Mouse (Mus musculus) heart, adult 9 months (tissue): Measurements from ENCODE around the gene Cmc1.
"Not testable (repeated sequence)": the region's sequence is repeated elsewhere in the genome, so short reads cannot be mapped to it uniquely, and the experiment has no call there.

Source experiments
- DNase-seq, 2 experiments: peaks; one replicate each; pipeline ENCODE4 v3.0.0; 2022; ENCODE audit warnings: low spot score in 2 of 2

Cmc1 gene

DNA sequence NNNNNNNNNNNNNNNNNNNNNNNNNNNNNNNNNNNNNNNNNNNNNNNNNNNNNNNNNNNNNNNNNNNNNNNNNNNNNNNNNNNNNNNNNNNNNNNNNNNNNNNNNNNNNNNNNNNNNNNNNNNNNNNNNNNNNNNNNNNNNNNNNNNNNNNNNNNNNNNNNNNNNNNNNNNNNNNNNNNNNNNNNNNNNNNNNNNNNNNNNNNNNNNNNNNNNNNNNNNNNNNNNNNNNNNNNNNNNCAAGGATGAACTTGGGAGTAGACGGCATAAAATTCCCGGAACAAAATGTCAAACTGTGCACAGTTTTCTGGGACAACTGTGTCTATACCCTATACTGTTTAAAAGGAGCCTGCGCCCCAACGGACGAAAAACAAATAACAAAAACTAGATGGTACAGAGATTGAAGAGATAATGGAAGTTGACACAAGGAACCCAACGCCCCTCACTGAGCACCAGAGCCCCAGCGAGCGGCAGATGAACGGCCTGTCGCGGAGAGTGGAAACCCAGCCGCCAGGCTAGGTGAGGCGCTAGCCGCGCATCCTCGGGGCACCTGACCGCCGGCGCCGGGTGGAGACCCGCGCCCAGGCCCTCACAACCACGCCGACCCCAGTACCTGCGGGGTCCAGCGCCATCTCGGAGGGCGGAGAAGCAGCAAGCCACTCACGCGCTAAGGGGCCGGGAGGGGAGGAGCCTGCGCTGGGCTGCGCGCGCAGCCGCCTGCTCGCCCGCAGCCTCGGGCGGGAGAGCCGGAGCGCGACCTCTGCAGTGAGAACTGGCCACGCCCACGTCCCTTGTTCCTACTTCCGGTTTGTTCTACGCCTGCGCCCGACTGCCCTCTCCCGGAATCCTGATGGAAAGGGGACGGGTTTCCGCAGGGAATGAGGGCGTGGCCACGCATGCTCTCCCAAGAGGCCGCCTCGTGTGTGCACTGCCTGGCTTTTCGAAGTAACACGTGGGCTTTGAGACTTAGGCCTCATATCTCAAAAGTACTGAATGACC lies at the start of gene Cmc1:
TSS of gene Cmc1 (minus strand) at position 771 of the 996 bp plus-strand sequence.
- peak; percentile 97 to 98 for DNase-seq

DNA sequence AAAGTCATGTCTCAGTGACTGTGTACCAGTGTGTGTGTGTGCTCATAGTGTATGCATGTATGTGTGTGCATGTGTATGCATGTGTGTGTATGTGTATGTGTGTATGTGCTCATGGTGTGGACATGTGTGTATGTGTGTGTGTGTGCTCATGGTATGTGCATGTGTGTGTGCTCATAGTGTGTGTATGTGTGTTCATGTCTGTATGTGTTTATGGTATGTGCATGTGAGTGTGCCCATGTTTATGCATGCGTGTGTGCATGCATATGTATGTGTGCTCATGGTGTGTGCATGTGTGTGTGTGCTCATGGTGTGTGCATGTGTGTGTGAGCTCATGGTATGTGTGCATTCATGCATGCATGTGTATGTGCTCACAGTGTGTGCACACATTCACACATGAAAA lies 48.6 kb upstream of the Cmc1 start:
- DNase-seq = no peak

DNA sequence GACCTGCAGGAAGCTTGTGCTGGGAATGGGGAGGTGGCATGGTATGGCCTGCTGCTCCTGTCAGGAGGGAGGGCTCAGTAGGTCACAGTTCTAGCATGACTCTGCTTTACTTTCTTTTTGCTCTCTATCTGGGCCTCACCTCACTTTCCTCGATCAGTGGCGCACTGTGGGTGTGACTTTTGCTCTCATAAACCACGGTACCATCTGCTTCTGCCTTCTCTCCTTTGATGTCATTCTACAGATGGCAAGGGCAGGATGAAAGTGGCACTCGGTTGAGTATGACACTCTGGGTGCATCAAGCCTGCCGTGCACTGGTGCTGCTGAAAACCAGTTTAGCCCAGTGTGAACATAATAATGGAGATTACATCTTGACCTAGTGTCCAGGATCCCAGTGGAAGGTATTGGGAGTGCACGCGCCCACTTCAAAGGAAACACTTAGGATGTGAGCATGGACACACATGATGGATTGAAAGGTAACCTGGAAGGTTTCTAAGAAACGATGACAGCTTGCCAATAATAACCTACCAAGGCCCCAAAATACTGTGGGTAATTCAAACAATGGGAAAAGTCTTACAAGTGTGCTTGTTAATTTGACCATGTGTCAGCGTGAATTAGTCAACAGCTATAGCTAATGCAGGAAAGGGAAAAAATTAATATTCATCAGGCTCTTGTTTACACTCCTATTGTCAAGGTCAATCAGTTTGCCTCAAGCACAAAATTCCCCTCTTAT lies 46.8 kb upstream of the Cmc1 start:
- no peak for DNase-seq

DNA sequence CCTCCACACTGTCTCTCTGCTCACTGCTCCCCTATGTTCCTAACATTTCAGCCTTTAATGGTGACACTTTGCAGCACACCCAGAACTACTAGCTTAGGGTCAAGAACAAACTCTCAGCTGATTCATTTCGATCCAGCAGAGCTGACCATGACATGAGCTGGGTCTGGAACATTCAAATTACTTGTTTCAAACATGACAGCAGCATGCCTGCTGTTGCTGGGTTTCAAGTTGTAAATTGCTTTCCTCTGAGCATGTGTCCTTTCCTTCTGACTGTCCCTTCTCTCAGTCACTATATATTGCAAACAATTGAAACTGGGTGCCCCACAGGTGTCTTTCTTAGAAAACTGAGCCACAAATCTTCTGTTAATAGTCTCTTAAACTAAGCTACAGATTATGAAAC lies 43.3 kb upstream of the Cmc1 start:
- no peak for DNase-seq

DNA sequence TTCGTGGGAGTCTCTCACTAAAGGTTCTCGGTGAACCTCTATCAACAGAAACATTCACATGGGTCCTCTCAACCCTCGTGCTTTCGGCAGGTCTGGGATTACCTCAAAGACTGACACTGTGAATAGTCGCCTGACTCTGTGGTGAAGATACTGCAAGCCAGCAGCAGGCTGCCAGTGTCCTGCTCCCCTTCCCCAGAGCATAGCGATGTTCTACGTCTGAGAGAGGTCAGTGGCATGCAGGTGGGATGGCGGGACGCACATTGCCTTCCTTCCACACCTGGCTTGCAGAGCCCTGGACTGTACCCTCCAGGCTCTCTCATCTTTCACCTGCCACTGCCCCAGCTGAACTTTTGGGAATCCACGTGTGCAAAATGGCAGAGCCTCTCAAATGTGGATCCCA lies 41.3 kb upstream of the Cmc1 start:
- DNase-seq = no peak

DNA sequence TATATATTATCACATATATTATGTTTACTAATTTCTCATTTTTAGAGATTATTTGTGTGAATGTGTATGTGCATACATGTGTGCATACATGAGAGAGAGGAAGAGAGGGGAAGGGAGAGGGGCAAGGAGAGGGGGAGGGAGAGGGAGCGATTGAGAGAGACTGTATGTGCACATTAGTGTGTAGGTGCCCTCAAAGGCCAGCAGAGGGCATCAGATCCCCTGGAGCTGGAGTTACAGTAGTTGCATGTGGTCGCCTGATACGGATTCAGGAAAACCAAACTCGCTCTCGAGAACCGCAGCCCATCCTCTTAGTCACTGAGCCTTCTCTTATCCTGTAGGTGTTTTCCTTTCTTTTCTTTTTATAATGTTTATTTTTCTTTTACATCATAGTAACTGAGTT lies 38.4 kb upstream of the Cmc1 start:
- DNase-seq = no peak

DNA sequence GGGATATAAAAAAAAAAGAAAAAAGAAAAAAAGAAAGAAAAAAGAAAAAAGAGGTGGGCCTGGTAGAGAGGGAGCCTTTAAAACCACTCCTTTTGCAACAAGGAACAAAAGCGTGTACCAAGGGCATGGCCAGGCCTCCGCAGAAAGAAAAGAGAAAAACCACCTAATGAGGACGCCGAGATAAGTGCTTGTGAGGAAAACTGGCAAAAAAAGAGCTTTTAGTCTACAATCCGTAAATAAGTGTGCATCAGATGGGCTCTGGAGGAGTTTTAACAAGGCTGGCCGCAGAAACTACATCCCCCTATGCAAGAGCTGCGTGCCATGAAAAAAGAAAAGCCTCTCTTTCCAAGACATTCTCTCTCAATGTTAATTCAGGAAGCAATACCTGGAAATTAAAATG lies 37.4 kb upstream of the Cmc1 start:
- DNase-seq = no peak

DNA sequence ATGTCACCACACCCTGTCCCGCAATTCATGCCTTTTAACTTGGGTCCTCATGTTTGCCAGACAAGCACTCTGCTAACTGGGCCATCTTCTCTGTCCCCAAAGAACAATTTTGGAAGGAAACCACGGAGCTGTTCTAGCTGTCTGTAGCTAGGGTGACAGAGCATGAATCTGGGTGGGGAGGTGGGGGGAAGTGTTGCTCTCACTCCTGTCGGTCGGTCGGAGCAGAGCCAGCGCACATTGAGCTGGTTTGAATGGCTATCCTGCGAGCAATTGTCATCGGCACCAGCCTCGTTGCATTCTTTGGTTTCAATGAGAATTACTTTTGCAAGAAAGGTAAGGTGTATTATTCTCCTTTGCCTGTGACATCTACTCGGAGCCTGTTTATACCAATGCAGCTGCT lies 36.8 kb upstream of the Cmc1 start:
- no peak for DNase-seq

DNA sequence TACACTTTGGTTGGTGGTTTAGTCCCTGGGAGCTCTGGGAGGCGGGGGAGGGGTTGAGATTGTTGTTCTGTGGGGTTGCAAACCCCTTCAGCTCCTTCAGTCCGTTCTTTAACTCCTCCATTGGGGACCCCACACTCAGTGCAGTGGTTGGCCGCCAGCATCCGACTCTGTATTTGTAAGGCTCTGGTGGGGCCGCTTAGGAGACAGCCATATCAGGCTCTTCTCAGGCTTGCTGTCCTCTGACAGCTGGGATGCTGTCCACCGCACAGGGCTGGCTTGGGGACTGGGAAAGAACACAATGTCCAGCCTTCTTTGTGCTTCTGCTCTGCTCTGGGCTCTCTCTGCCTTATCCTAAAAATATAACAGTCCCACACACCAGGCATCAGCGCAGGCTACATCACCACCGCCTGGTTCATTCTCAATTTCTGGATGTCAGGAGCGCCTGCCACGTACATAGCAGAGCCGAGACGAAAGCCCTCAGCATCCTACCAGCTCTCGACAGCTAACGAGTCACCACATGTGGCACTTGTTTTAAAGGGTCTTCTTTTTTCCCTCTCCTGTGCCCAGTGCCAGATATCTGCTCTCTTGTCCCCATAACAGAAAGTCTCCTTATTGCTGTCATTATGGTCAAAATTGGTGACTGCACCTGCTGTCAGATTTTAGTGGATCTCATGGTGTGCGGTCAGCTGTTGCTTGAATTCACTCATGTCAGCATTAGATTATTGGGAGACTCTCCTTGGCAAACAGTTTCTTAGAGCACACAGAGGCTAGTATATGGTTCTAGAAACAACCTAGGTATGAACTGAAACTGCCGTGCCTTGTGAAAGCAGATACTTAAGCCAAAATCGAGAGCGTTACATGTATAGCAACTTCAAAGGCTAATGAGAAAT lies 29.4 kb upstream of the Cmc1 start:
- DNase-seq = no peak

DNA sequence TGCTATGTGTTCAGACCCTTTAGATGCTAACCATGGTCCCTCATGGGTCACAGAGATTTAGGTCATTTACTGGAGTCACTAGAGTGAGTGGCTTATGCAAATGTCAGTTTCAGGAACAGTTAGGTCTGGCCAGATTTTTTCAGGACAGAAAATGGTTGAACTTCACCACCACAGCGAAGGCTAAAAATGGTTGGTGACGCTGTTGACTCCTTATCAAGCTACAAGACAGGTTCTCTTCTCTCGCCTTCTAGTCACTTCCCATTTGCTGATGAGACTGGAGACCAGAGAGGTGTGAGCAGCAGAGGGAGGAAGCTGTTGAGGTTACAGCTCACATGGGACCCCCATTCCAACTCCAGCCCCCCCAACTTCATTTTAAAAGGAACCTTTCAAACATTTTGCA lies 26.7 kb upstream of the Cmc1 start:
- DNase-seq = no peak

DNA sequence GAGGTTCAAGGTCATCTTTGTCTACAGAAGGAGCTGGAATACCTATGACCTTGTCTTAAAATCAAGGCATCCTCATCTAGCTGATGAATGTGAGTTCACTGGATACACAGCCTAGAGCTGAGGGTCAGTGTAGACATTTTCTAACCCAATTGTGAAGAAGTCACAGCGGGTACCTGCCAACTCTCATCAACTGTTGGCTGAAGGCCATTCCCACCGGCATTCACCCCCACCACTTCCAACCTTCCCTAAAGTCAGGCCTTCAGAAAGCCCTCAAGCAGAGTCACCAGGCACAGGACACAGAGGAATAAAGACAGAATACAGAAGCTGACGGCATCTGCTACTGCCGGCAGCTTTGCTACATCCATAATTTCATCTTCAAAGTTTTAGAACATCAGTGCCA lies 25.4 kb upstream of the Cmc1 start:
- no peak for DNase-seq

DNA sequence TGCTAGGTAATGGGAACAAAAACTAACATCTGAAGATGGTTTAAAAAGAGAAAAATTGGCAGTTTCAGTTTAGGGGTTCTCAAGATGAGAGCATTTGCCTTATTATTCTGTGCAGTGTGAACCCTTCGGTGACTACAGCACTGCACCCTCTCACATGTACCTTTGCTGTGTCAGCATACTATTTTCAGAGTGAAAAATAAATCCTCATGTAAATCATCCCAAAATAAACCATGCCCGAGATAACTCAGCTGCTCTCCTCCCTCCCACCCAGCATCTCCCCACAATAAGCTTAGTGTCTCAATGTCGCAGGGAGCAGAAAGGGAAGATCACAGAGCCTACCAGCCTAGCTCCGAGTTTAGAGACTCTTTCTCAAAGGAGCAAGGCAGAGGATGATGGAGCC lies 23.1 kb upstream of the Cmc1 start:
- DNase-seq = no peak

DNA sequence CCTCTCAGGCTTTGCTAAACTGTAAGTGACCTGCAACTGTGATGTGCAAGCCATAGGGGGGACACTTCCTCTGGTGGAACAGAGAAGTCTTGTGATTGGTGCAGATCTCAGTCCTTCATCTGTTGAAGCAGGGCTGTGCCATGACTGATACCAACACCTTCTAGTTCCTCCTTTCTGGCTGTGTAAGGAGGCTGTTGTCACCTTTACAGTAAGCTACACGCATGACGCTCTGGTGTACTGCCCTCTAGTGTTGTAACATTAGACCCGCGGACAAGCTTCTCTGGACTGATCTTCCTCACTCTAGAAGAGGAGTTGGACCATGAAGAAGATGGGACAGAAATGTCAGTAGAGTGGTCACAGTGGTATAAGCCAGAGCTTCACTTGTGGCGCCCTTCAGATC lies 18.6 kb upstream of the Cmc1 start:
- DNase-seq = no peak

DNA sequence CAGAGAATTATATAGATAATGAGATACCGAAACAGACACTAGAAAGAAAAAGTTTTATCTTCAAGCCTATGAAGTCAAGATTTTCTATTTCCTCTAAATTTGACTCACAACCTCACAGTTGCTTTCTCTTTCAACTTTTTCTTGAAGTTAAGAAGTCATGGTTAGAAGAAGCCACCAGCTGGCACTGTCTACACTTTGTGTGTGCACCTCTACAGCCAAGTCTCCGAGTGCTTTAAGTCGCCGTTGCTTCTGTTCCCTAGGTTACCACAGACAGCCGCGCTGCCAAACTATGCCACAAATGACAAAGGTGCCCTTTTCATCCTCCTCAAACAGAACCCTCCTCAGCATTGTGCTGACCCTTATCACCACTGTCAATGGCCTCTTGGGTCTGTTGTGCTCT lies 17.6 kb upstream of the Cmc1 start:
- DNase-seq = no peak

DNA sequence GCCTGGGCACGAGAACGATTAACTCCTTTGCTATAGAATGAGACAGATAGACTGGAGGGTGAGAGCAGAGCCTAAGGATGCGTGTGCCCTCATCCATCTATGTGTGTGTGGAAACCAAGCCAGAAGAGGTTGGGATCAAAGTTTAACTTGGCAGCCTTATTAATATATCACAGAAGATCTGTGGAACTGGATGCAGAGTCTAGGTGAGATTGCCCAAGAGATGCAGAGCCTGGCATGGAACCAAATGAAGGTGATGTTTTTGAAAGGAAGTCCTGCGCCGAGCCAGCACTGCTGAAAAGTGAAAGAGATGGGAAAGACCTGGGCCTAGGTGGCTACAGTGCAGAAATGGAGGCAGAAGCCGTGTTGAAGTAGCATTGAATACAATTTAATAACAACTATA lies 11.6 kb upstream of the Cmc1 start:
- DNase-seq = no peak

DNA sequence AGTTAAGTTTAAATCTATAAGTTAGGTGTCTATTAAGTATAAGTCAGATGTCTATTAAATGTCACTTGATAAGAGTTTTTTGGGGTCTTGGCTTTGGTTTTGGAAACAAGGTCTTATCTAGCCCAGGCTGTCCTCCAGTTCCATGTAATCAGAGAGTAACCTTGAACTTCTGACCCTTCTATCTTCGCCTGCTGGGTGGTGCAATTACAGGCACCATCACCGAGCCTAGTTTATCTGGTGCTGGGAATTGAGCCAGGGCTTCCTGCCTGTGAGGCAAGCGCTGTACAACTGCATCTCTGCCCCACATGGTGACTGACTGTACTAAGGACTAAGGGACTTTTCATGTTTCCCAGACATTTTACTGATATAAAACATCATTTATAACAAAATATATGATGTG lies 10.0 kb upstream of the Cmc1 start:
- DNase-seq = peak in 1 of 2 experiments; percentile 18

DNA sequence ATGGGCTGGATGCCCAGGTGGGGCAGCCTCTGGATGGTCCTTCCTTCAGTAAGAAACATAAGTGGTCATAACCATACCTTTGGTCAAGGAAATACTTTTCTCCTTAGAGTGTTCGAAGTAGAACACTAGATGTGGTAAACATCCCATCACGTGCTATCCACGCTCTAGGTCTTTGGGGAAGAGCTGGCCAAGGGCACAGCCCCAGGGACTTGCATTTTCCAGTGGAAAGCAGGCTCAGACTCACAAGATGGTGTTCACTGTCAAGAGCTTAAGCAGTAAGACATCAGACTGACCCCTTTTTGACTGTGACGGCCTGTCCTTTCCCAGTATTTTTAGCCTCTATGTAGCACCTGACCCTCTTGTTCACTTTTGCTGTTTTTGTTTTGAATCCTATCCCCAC lies 8.2 kb upstream of the Cmc1 start:
- no peak for DNase-seq

DNA sequence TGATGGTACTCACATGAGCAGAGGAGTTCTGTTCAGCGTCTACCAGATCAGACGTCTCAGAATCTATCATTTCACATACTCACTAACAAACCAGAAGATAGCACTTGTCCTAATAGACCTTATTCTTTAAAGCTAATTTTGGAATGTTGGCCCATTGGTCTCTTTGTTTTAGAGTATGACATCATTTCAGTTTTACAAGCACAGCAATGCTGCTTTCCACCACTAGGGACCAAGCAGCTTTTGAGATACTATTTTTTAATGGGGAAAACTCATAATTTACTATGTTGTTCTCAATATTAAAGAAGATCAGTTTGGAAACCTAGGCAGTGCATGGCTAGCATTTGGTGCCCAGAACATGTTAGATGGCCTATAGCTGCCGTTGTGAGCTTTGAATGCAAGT lies 7.3 kb upstream of the Cmc1 start:
- DNase-seq = no peak

DNA sequence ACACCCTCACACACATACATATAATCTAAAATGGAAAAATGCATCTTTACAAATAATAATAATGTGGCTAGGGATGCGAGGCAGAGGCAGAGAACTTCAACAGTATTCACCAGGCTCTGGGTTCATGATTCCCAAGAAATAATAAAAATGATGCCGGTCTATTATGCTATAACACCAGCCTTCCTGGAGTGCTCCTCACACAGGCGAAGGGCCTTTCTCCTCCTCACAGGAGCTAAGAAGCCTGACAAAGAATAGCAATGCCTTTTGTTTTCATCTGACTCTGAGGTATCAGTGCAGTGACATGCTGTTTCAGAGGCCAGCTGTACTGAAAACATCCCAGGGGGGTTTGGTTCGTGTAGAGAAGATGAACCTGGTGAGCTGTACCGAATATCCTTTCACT lies 4.7 kb upstream of the Cmc1 start:
- no peak for DNase-seq

DNA sequence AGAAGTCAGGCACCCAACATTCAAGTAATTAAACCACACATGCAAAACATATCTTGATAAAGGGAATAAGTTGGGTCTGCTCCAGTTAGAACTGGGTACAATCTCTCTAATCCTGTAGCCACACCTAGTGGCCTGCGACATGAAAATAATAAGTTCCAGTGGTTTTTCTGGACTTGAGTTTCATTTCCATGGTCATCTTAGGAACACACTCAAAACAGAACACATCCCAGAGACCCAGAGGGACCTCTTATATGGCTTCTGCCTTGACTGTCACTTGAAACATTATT lies 1.2 kb upstream of the Cmc1 start:
- DNase-seq = no peak

DNA sequence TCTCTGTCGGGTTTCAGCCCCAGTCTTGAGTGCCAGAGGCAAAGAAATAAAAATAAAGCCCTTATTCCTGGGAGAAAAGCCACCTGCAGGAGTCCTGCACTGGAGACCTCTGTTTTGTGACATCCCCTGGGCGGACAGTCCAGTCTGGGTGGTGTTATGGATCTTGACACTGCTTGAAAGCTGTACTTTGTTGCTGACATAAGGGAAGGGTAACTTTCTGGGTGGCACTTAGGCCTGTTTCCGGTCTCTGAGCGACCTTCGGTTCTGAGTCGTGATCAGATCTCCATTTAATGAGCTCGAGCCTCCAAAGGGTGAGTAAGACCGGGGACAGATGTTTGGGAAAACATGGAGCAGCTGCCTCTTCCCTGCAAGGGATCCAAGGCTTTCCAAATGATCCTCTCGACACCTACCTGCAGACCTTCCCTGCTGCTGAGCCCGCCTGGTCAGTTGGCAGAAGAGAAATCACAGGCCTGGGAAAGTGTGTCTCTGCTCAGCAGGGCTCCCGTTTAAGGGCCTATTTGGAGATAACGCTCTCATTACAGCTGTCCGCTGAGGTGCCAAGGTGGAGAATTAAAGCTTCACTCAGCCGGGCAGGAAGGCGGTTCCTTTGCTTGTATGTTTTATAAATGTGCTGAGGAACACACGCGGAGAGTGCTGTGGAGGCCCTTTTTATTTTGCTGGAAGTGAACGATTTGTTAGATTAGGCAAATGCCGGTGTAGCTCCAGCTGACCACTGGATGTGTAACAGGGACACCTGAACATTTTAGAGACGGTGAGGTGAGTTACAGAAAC lies 648 bp upstream of the Cmc1 start:
- DNase-seq = no peak

DNA sequence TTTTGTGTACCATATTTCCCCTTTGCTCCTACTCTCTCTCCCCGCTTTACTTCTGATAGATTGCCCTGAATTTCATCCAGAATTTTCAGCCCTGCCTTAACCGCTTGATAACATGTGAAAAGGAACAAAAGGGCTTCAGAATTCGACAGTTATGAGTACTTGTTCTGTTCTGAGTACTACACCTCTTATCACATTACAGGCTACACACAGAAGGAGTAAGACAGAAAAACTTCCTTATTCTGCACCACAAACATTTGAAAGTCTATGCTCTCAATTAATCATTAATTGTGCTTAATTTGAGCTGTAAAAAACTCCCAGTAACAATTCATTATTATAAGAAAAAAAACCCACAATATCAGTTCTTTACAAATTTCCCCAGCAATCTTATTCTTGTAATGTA lies 9.6 kb downstream of the Cmc1 start:
- DNase-seq = not testable (repeated sequence)
